Mouse (Mus musculus): ENCODE results near the gene Fam110a. TPM values are rescaled to one million over a fixed set of nuclear protein-coding genes. Genes with fewer than 3 reads are reported as not detected.

The Fam110a gene
- polyA plus RNA-seq, 1 experiment from 2014 or later, result 91.5 TPM

MicroRNAs encoded within 50 kb of the gene (microRNA counts, 519-probe panel; counts per million panel counts)
- microRNA mmu-miR-1953, result 342 counts per million, percentile 67 among the panel's probes with 10 or more counts

Small RNA genes lying within 50 kb of the gene (microRNA-seq; reads per million reads assigned to microRNA genes)
- gene Mir1953, result not detected

Other genes with a start within 250 kb of the Fam110a start
- gene Psmf1, start 236.0 kb downstream of the Fam110a start, polyA plus RNA-seq (2016; fragmentation: Nextera tagmentation; extraction: Ambion mirVana), result 45.2 and 49.7 TPM in 2 replicates
- gene Rspo4, start 137.3 kb downstream of the Fam110a start, polyA plus RNA-seq (2016; fragmentation: Nextera tagmentation; extraction: Ambion mirVana), result 0.27 and 0.38 TPM in 2 replicates
- 0.39 and 0.84 TPM in 2 replicates for gene Angpt4, start 69.0 kb downstream of the Fam110a start, polyA plus RNA-seq (2016; fragmentation: Nextera tagmentation; extraction: Ambion mirVana)
- gene Slc52a3, start 16.3 kb upstream of the Fam110a start, polyA plus RNA-seq (2016; fragmentation: Nextera tagmentation; extraction: Ambion mirVana), result 1.1 and 1.3 TPM in 2 replicates
- gene Scrt2, start 101.3 kb upstream of the Fam110a start, polyA plus RNA-seq (2016; fragmentation: Nextera tagmentation; extraction: Ambion mirVana), result 34.5 and 35.4 TPM in 2 replicates
- gene Srxn1, start 125.3 kb upstream of the Fam110a start, polyA plus RNA-seq (2016; fragmentation: Nextera tagmentation; extraction: Ambion mirVana), result 19.5 and 20.2 TPM in 2 replicates
- gene Tcf15, start 163.3 kb upstream of the Fam110a start, polyA plus RNA-seq (2016; fragmentation: Nextera tagmentation; extraction: Ambion mirVana), result 22.6 and 26.3 TPM in 2 replicates
- gene Csnk2a1, start 246.6 kb upstream of the Fam110a start, polyA plus RNA-seq (2016; fragmentation: Nextera tagmentation; extraction: Ambion mirVana), result 87.0 and 118 TPM in 2 replicates